Mouse (Mus musculus) MEL (cell line): ENCODE results near the gene Trim14. TPM values are rescaled to one million over a fixed set of nuclear protein-coding genes. Genes with fewer than 3 reads are reported as not detected.
"Not testable (repeated sequence)": the region's sequence is repeated elsewhere in the genome, so short reads cannot be mapped to it uniquely, and the experiment has no call there.

Experiments
- DNase-seq: peaks from one replicate; pipeline ENCODE4 v3.0.0; 2011; ENCODE audit warnings: low read depth, low spot score
- H3K27ac ChIP-seq: 2 replicates; pipeline ENCODE4 v1.5.1; 2012; ENCODE audit warnings: low read depth, mild to moderate bottlenecking, control low read depth, low read length, moderate library complexity; ENCODE audit not compliant: control insufficient read depth
- H3K27me3 ChIP-seq, 2 experiments: fragments of 150-350 bp in 1 of 2; sonication (generic) in 1 of 2; 2 replicates each; pipeline ENCODE4 v1.6.1; 2012; ENCODE audit warnings: low read length in 2 of 2, mild to moderate bottlenecking in 2 of 2, improper control_type of control experiment in 1 of 2, moderate library complexity in 1 of 2; ENCODE audit not compliant: insufficient read depth in 2 of 2, control insufficient read depth in 1 of 2
- H3K36me3 ChIP-seq, 2 experiments: 2 replicates each; pipeline ENCODE4 v1.6.1; 2012 to 2014; ENCODE audit warnings: low read length in 2 of 2, improper control_type of control experiment in 1 of 2, inconsistent platforms in 1 of 2, mild to moderate bottlenecking in 1 of 2; ENCODE audit not compliant: insufficient read depth in 2 of 2, control insufficient read depth in 1 of 2
- H3K4me1 ChIP-seq, 2 experiments: fragments of 150-350 bp in 1 of 2; sonication (generic) in 1 of 2; 2 replicates each; pipeline ENCODE4 v1.6.1; 2012; ENCODE audit warnings: low read length in 2 of 2, improper control_type of control experiment in 1 of 2, mild to moderate bottlenecking in 1 of 2; ENCODE audit not compliant: insufficient read depth in 2 of 2, control insufficient read depth in 1 of 2
- H3K4me3 ChIP-seq, 2 experiments: fragments of 150-350 bp in 1 of 2; sonication (generic) in 1 of 2; 2 replicates each; pipeline ENCODE4 v1.5.1; 2012; ENCODE audit warnings: low read depth in 2 of 2, low read length in 2 of 2, mild to moderate bottlenecking in 2 of 2, moderate library complexity in 2 of 2, control low read depth in 1 of 2, improper control_type of control experiment in 1 of 2; ENCODE audit not compliant: control insufficient read depth in 1 of 2, insufficient read depth in 1 of 2
- H3K79me2 ChIP-seq: 2 replicates; pipeline ENCODE4 v1.6.1; 2012; ENCODE audit warnings: mild to moderate bottlenecking, low read length, moderate library complexity; ENCODE audit not compliant: control insufficient read depth, poor library complexity, insufficient read depth
- H3K9ac ChIP-seq: 2 replicates; pipeline ENCODE4 v1.6.1; 2012; ENCODE audit warnings: low read depth, mild to moderate bottlenecking, control low read depth, low read length, moderate library complexity; ENCODE audit not compliant: control insufficient read depth, poor library complexity, severe bottlenecking
- H3K9me3 ChIP-seq: fragments of 150-350 bp; sonication (generic); replicated peaks from 2 replicates; pipeline ENCODE4 v1.6.1; 2012; ENCODE audit warnings: mild to moderate bottlenecking, low read length, improper control_type of control experiment, moderate library complexity; ENCODE audit not compliant: insufficient read depth
- BHLHE40 ChIP-seq: IDR thresholded peaks from 2 replicates; pipeline ENCODE4 v1.6.1; 2012; ENCODE audit warnings: low read depth, mild to moderate bottlenecking, inconsistent platforms, low read length, improper control_type of control experiment, borderline replicate concordance
- CHD1 ChIP-seq: IDR thresholded peaks from 2 replicates; pipeline ENCODE4 v1.6.1; 2012; ENCODE audit warnings: low read depth, mild to moderate bottlenecking, inconsistent platforms, low read length, improper control_type of control experiment
- CTCF ChIP-seq, 3 experiments: IDR thresholded peaks in 2 of 3; conservative IDR thresholded peaks in 1 of 3; 2 replicates each; pipeline ENCODE4 v1.5.1; 2011 to 2012; ENCODE audit warnings: low read length in 3 of 3, low read depth in 2 of 3, mild to moderate bottlenecking in 2 of 3, improper control_type of control experiment in 1 of 3, inconsistent platforms in 1 of 3, mixed read lengths in 1 of 3, moderate library complexity in 1 of 3; ENCODE audit not compliant: control insufficient read depth in 1 of 3, insufficient read depth in 1 of 3, poor library complexity in 1 of 3, severe bottlenecking in 1 of 3
- HCFC1 ChIP-seq: IDR thresholded peaks from 2 replicates; pipeline ENCODE4 v1.6.1; 2012; ENCODE audit warnings: low read depth, mild to moderate bottlenecking, inconsistent platforms, low read length, improper control_type of control experiment, moderate library complexity
- KAT2A ChIP-seq: conservative IDR thresholded peaks from 2 replicates; pipeline ENCODE4 v1.6.1; 2012; ENCODE audit warnings: low read depth, low read length, improper control_type of control experiment, inconsistent platforms
- MAX ChIP-seq: IDR thresholded peaks from 2 replicates; pipeline ENCODE4 v1.6.1; 2011; ENCODE audit warnings: low read length, improper control_type of control experiment
- MEF2A ChIP-seq: IDR thresholded peaks from 2 replicates; pipeline ENCODE4 v1.6.1; 2014; ENCODE audit warnings: low read depth, mild to moderate bottlenecking, inconsistent platforms, low read length, improper control_type of control experiment; ENCODE audit not compliant: poor library complexity, insufficient replicate concordance, severe bottlenecking; ENCODE audit errors: extremely low read depth
- NELFE ChIP-seq: IDR thresholded peaks from 2 replicates; pipeline ENCODE4 v1.6.1; 2011; ENCODE audit warnings: low read depth, low read length, improper control_type of control experiment
- POLR2A ChIP-seq, 2 experiments: IDR thresholded peaks; 2 replicates each; pipeline ENCODE4 v1.6.1; 2011 to 2012; ENCODE audit warnings: low read length in 2 of 2, mild to moderate bottlenecking in 2 of 2, control low read depth in 1 of 2, improper control_type of control experiment in 1 of 2, low read depth in 1 of 2, moderate library complexity in 1 of 2; ENCODE audit not compliant: control insufficient read depth in 1 of 2, insufficient read depth in 1 of 2, poor library complexity in 1 of 2
- POLR2AphosphoS2 ChIP-seq: IDR thresholded peaks from 2 replicates; pipeline ENCODE4 v1.6.1; 2011; ENCODE audit warnings: low read length, improper control_type of control experiment
- POLR2AphosphoS5 ChIP-seq: IDR thresholded peaks from 2 replicates; pipeline ENCODE4 v1.6.1; 2012; ENCODE audit warnings: low read depth, borderline replicate concordance, mild to moderate bottlenecking, inconsistent platforms, low read length, moderate library complexity, mixed read lengths
- RAD21 ChIP-seq: IDR thresholded peaks from 2 replicates; pipeline ENCODE4 v1.6.1; 2011; ENCODE audit warnings: mild to moderate bottlenecking, low read depth, low read length, improper control_type of control experiment
- TAL1 ChIP-seq: IDR thresholded peaks from 2 replicates; pipeline ENCODE4 v1.6.1; 2012; ENCODE audit warnings: mild to moderate bottlenecking, inconsistent platforms, low read length, moderate library complexity, mixed read lengths
- TBP ChIP-seq: IDR thresholded peaks from 2 replicates; pipeline ENCODE4 v1.8.0; 2011; ENCODE audit warnings: low read depth, low read length, improper control_type of control experiment
- USF1 ChIP-seq: IDR thresholded peaks from 2 replicates; pipeline ENCODE4 v1.6.1; 2014; ENCODE audit warnings: low read depth, mild to moderate bottlenecking, inconsistent platforms, low read length, improper control_type of control experiment, moderate library complexity
- polyA plus RNA-seq, 2 experiments: library from polyadenylated mRNA; stranded (reverse) in 1 of 2; unstranded in 1 of 2; fragments of >175 nt in 1 of 2; fragments of >200 nt in 1 of 2; gene quantifications; 2 replicates each; pipeline versions ENCODE4 v1.2.1 to v1.2.4; 2012; ENCODE audit warnings: low replicate concordance in 2 of 2, low read depth in 1 of 2; ENCODE audit not compliant: insufficient read length in 2 of 2, insufficient read depth in 1 of 2, missing spikeins in 1 of 2
- total RNA-seq: library from RNA; depleted of rRNA; stranded (reverse); fragments of 300-350 nt; gene quantifications from 2 replicates; pipeline ENCODE4 v1.2.3, GENCODE M21; 2012; rRNA removed

The Trim14 gene
- total RNA-seq (0.82 and 1.1 TPM in 2 replicates), polyA plus RNA-seq (1 to 10 TPM in 1 of 2 experiments, not detected in 1; 5.1 TPM)

GRCm38 (mm10) chr4:46535840-46536361 is at the start of gene Trim14:
TSS of gene Trim14 (minus strand) at chr4:46536141.
- H3K9ac ChIP-seq = peak within 1 kb of the TSS; percentile 64
- TF ChIP-seq HCFC1 = no peak
- 0 out of 4 replicates have a peak, but pooled peaks of 1 of the 2 experiments have one; percentile 25 for TF ChIP-seq POLR2A (IDR thresholded peaks at IDR 0.05; ENCODE audit: control insufficient read depth in 1 of 2, insufficient read depth in 1 of 2, low read depth in 1 of 2, low read length in 2 of 2, poor library complexity in 1 of 2)
- TF ChIP-seq USF1 = no peak
- TF ChIP-seq RAD21 = peak; percentile 11
- TF ChIP-seq KAT2A = no peak
- TF ChIP-seq MAX = 0 out of 2 replicates have a peak, but pooled peaks have one; percentile 4
- TF ChIP-seq NELFE = 0 out of 2 replicates have a peak, but pooled peaks have one; percentile 16
- TF ChIP-seq CTCF (IDR thresholded peaks at IDR 0.05 in 2 of 3, conservative IDR thresholded peaks at IDR 0.05 in 1 of 3; ENCODE audit: control insufficient read depth in 1 of 3, insufficient read depth in 1 of 3, low read depth in 2 of 3, low read length in 3 of 3, poor library complexity in 1 of 3, severe bottlenecking in 1 of 3) = peak in 2 of 3 experiments; percentile 23 to 26; a peak in 2 of 6 replicates
- peaks cover 0 to 11% of the 10 kb centered on the region in 2 experiments; a peak in 1 of 4 replicates for H3K4me1 ChIP-seq
- peak within 1 kb of the TSS; percentile 63 to 84 for H3K4me3 ChIP-seq
- H3K27ac ChIP-seq = peak within 1 kb of the TSS; percentile 15; the same call in 1 of the 2 replicates
- H3K27me3 ChIP-seq = peaks cover 0 to 3% of the 10 kb centered on the region in 2 experiments; a peak in 2 of 4 replicates
- no peaks in the 10 kb centered on the region; a peak in 2 of 4 replicates for H3K36me3 ChIP-seq
- no peaks in the 10 kb centered on the region for H3K9me3 ChIP-seq
- no peaks in the 10 kb centered on the region for H3K79me2 ChIP-seq
- DNase-seq = peak; percentile 67

- Histone ChIP-seq H3K27me3 (no peaks in the 10 kb centered on the region; a peak in 1 of 4 replicates), H3K9me3 (no peaks in the 10 kb centered on the region), H3K4me1 (peaks cover 4 to 22% of the 10 kb centered on the region in 2 experiments; a peak in 3 of 4 replicates), H3K36me3 (peaks cover 0 to 20% of the 10 kb centered on the region in 2 experiments; a peak in 2 of 4 replicates), H3K27ac (no peak overlapping the region), H3K9ac (no peak overlapping the region), H3K4me3 (no peak overlapping the region)
- DNase-seq = no peak
- TF ChIP-seq MAX (no peak), TAL1 (no peak), POLR2AphosphoS2 (no peak), BHLHE40 (no peak), CHD1 (no peak), MEF2A (no peak), TBP (no peak), POLR2AphosphoS5 (no peak)
- TF ChIP-seq, all 39 proteins: peak for 0
- no peaks in the 10 kb centered on the region for H3K79me2 ChIP-seq
Measured at GRCm38 (mm10) chr4:46585041-46585810, 49.3 kb upstream of the Trim14 start.

GRCm38 (mm10) chr4:46584536-46584935 is 48.6 kb upstream of the Trim14 start:
- H3K4me3 ChIP-seq, H3K79me2 ChIP-seq, H3K9me3 ChIP-seq, H3K27me3 ChIP-seq, H3K27ac ChIP-seq, DNase-seq, H3K9ac ChIP-seq: not testable (repeated sequence)
- H3K4me1 ChIP-seq = peaks cover 4 to 15% of the 10 kb centered on the region in 2 experiments; a peak in 3 of 4 replicates
- peaks cover 0 to 14% of the 10 kb centered on the region in 2 experiments; a peak in 2 of 4 replicates for H3K36me3 ChIP-seq

GRCm38 (mm10) chr4:46584084-46584483 is 48.1 kb upstream of the Trim14 start:
- H3K79me2 ChIP-seq, H3K27me3 ChIP-seq, H3K27ac ChIP-seq, H3K4me3 ChIP-seq, DNase-seq, H3K9me3 ChIP-seq, H3K9ac ChIP-seq: not testable (repeated sequence)
- Histone ChIP-seq H3K36me3 (peaks cover 0 to 13% of the 10 kb centered on the region in 2 experiments; a peak in 2 of 4 replicates), H3K4me1 (peaks cover 4 to 10% of the 10 kb centered on the region in 2 experiments; a peak in 2 of 4 replicates)
